Mouse (Mus musculus): ENCODE data around the gene P4ha2. TPM values are rescaled to one million over a fixed set of nuclear protein-coding genes. Genes with fewer than 3 reads are reported as not detected.
A peak's percentile ranks its signal among the peaks of the same experiment; 100 is the strongest.

Gene P4ha2
- polyA plus RNA-seq (2012; rRNA removed) (1.4 and 1.7 TPM in 2 replicates), polyA plus RNA-seq (2014; fragmentation: Nextera tagmentation; extraction: Ambion mirVana) (1.8 and 2.2 TPM in 2 replicates)

- Histone ChIP-seq H3K9me3 (ENCODE audit: control insufficient read depth, low read length) (no peaks in the 10 kb centered on the region), H3K27ac (no peak within 1 kb of the TSS), H3K4me1 (replicated peaks; ENCODE audit: control insufficient read depth in 2 of 2, insufficient read depth in 2 of 2, low read length in 1 of 2) (peaks cover 0 to 4% of the 10 kb centered on the region in 2 experiments; a peak in 2 of 4 replicates), H3K9ac (replicated peaks) (no peak within 1 kb of the TSS), H3K27me3 (ENCODE audit: control insufficient read depth, insufficient read depth, low read length) (peaks cover 23% of the 10 kb centered on the region), H3K4me2 (ENCODE audit: low read depth) (peak within 1 kb of the TSS; percentile 74), H3K4me3 (ENCODE audit: insufficient read depth in 1 of 2, low read depth in 2 of 2, low read length in 2 of 2) (peak within 1 kb of the TSS; percentile 33 to 50), H3K36me3 (replicated peaks; ENCODE audit: control insufficient read depth, insufficient read depth, low read depth) (no peaks in the 10 kb centered on the region)
- ATAC-seq (ENCODE audit: insufficient read depth) = no peak
- TF ChIP-seq CTCF (IDR thresholded peaks at IDR 0.05; ENCODE audit: low read depth) (no peak), EP300 (IDR thresholded peaks at IDR 0.05; ENCODE audit: low read depth) (no peak)
- no peak for DNase-seq (ENCODE audit: low read depth in 3 of 3, low spot score in 3 of 3)
- 39% methylated on average over 10 of the region's 10 CpGs for WGBS (ENCODE audit: insufficient replicate concordance)
Measured at GRCm38 (mm10) chr11:54100045-54100691, at the start of gene P4ha2. Gene P4ha2, plus strand, starts transcription at chr11:54100095.

GRCm38 (mm10) chr11:54050205-54050604, 49.7 kb upstream of the P4ha2 start:
- H3K4me3 ChIP-seq (ENCODE audit: insufficient read depth in 1 of 2, low read depth in 2 of 2, low read length in 2 of 2) = no peak overlapping the region
- TF ChIP-seq EP300 (IDR thresholded peaks at IDR 0.05; ENCODE audit: low read depth) (no peak), CTCF (IDR thresholded peaks at IDR 0.05; ENCODE audit: low read depth) (no peak)
- H3K4me1 ChIP-seq (replicated peaks; ENCODE audit: control insufficient read depth in 2 of 2, insufficient read depth in 2 of 2, low read length in 1 of 2) = peaks cover 0 to 10% of the 10 kb centered on the region in 2 experiments; a peak in 3 of 4 replicates
- no peak overlapping the region for H3K4me2 ChIP-seq (ENCODE audit: low read depth)
- no peak overlapping the region for H3K27ac ChIP-seq
- no peaks in the 10 kb centered on the region for H3K36me3 ChIP-seq (replicated peaks; ENCODE audit: control insufficient read depth, insufficient read depth, low read depth)
- H3K27me3 ChIP-seq (ENCODE audit: control insufficient read depth, insufficient read depth, low read length) = no peaks in the 10 kb centered on the region
- WGBS (ENCODE audit: insufficient replicate concordance) = 59% methylated on average over 2 of the region's 2 CpGs
- DNase-seq (ENCODE audit: low read depth in 3 of 3, low spot score in 3 of 3) (no peak), ATAC-seq (ENCODE audit: insufficient read depth) (no peak)
- no peak overlapping the region for H3K9ac ChIP-seq (replicated peaks)
- H3K9me3 ChIP-seq (ENCODE audit: control insufficient read depth, low read length) = no peaks in the 10 kb centered on the region

GRCm38 (mm10) chr11:54051161-54051560, 48.7 kb upstream of the P4ha2 start:
- no peaks in the 10 kb centered on the region for H3K9me3 ChIP-seq (ENCODE audit: control insufficient read depth, low read length)
- peaks cover 0 to 10% of the 10 kb centered on the region in 2 experiments; a peak in 3 of 4 replicates for H3K4me1 ChIP-seq (replicated peaks; ENCODE audit: control insufficient read depth in 2 of 2, insufficient read depth in 2 of 2, low read length in 1 of 2)
- DNase-seq (ENCODE audit: low read depth in 3 of 3, low spot score in 3 of 3) (no peak), ATAC-seq (ENCODE audit: insufficient read depth) (no peak)
- no peaks in the 10 kb centered on the region for H3K36me3 ChIP-seq (replicated peaks; ENCODE audit: control insufficient read depth, insufficient read depth, low read depth)
- H3K27ac ChIP-seq = no peak overlapping the region
- no peak for TF ChIP-seq EP300 (IDR thresholded peaks at IDR 0.05; ENCODE audit: low read depth)
- TF ChIP-seq CTCF (IDR thresholded peaks at IDR 0.05; ENCODE audit: low read depth) = no peak
- 65% methylated on average over 7 of the region's 7 CpGs for WGBS (ENCODE audit: insufficient replicate concordance)
- no peaks in the 10 kb centered on the region for H3K27me3 ChIP-seq (ENCODE audit: control insufficient read depth, insufficient read depth, low read length)
- H3K4me2 ChIP-seq (ENCODE audit: low read depth) = no peak overlapping the region
- no peak overlapping the region for H3K9ac ChIP-seq (replicated peaks)
- H3K4me3 ChIP-seq (ENCODE audit: insufficient read depth in 1 of 2, low read depth in 2 of 2, low read length in 2 of 2) = no peak overlapping the region

- H3K27me3 ChIP-seq (ENCODE audit: control insufficient read depth, insufficient read depth, low read length) = no peaks in the 10 kb centered on the region
- H3K4me3 ChIP-seq (ENCODE audit: insufficient read depth in 1 of 2, low read depth in 2 of 2, low read length in 2 of 2) = no peak overlapping the region
- DNase-seq (ENCODE audit: low read depth in 3 of 3, low spot score in 3 of 3) (no peak), ATAC-seq (ENCODE audit: insufficient read depth) (no peak)
- H3K9ac ChIP-seq (replicated peaks) = no peak overlapping the region
- peaks cover 0 to 14% of the 10 kb centered on the region in 2 experiments; a peak in 3 of 4 replicates for H3K4me1 ChIP-seq (replicated peaks; ENCODE audit: control insufficient read depth in 2 of 2, insufficient read depth in 2 of 2, low read length in 1 of 2)
- no peak overlapping the region for H3K27ac ChIP-seq
- no peaks in the 10 kb centered on the region for H3K36me3 ChIP-seq (replicated peaks; ENCODE audit: control insufficient read depth, insufficient read depth, low read depth)
- WGBS (ENCODE audit: insufficient replicate concordance) = 79% methylated on average over 5 of the region's 5 CpGs
- no peaks in the 10 kb centered on the region for H3K9me3 ChIP-seq (ENCODE audit: control insufficient read depth, low read length)
- H3K4me2 ChIP-seq (ENCODE audit: low read depth) = no peak overlapping the region
- TF ChIP-seq EP300 (IDR thresholded peaks at IDR 0.05; ENCODE audit: low read depth) = no peak
- TF ChIP-seq CTCF (IDR thresholded peaks at IDR 0.05; ENCODE audit: low read depth) = no peak
Measured at GRCm38 (mm10) chr11:54052128-54052527, 47.8 kb upstream of the P4ha2 start.

GRCm38 (mm10) chr11:54053090-54053489, 46.8 kb upstream of the P4ha2 start:
- Histone ChIP-seq H3K9ac (replicated peaks) (no peak overlapping the region), H3K9me3 (ENCODE audit: control insufficient read depth, low read length) (no peaks in the 10 kb centered on the region), H3K4me1 (replicated peaks; ENCODE audit: control insufficient read depth in 2 of 2, insufficient read depth in 2 of 2, low read length in 1 of 2) (peaks cover 0 to 14% of the 10 kb centered on the region in 2 experiments; a peak in 3 of 4 replicates), H3K36me3 (replicated peaks; ENCODE audit: control insufficient read depth, insufficient read depth, low read depth) (no peaks in the 10 kb centered on the region), H3K27ac (no peak overlapping the region), H3K4me3 (ENCODE audit: insufficient read depth in 1 of 2, low read depth in 2 of 2, low read length in 2 of 2) (no peak overlapping the region), H3K4me2 (ENCODE audit: low read depth) (no peak overlapping the region), H3K27me3 (ENCODE audit: control insufficient read depth, insufficient read depth, low read length) (no peaks in the 10 kb centered on the region)
- WGBS (ENCODE audit: insufficient replicate concordance) = 40% methylated on average over 7 of the region's 7 CpGs
- DNase-seq (ENCODE audit: low read depth in 3 of 3, low spot score in 3 of 3) (no peak), ATAC-seq (ENCODE audit: insufficient read depth) (peak; percentile 22; the same call in 1 of the 2 replicates)
- TF ChIP-seq CTCF (IDR thresholded peaks at IDR 0.05; ENCODE audit: low read depth) = no peak
- TF ChIP-seq EP300 (IDR thresholded peaks at IDR 0.05; ENCODE audit: low read depth) = no peak
